Mouse (Mus musculus): ENCODE data around the gene Smim27.

The Smim27 gene

GRCm38 (mm10) chr4:40254385-40255103, 14.8 kb upstream of the Smim27 start:
- 81% methylated on average over 8 of the region's 8 CpGs for WGBS

DNA sequence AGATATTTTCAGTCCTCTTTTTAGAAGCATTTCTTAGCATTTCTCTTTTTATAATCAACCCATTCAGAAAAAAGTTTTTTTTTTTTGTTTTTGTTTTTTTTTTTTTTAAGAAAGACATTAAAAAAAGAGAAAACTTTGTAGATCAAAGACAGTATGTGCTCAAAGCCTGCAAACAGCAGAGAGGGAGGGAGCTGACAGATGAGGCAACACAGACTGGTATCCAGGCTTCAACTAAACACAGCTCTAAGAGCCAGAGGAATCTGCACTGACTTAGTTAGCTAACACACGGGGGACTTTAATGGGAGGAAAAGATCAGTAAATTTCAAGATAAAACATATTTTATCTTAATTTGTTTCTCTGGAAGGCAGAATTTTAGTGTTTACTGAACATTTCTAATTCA, 5.1 kb upstream of the Smim27 start:
- 57% methylated on average over 1 of the region's 1 CpGs for WGBS

GRCm38 (mm10) chr4:40267681-40268080, 1.7 kb upstream of the Smim27 start:
- WGBS = 37% methylated on average over 7 of the region's 7 CpGs

DNA sequence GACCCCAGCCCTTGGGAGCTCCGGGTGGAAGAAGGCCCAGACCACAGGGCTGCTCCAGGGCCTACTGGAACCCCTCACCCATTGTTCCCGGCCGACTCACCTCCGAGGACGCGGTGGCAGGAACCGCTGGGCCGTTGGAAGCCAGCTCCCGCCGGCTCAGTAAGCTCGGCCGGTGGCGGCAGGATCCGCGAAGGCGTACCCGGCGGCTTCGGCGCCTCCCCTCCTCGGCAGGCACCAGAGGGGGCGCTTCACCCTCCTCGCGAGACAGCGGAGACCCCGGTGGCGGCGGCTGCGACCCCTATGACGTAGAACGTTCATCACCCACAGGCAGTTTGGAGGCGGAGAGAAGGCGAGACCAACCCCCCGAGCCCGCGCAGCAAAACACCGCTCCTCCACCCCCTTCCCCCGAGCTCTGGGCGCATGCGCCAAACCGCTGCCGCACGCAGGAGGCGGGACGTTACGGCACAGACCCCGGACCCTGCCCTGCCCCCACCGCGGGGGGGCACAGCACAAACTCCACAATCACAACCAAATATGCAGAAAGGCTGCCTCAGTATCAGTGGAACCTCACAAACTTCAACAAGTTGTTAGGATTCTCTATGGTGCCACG, 1.1 kb upstream of the Smim27 start:
- under 1% methylated on average over 49 of the region's 50 CpGs for WGBS

DNA sequence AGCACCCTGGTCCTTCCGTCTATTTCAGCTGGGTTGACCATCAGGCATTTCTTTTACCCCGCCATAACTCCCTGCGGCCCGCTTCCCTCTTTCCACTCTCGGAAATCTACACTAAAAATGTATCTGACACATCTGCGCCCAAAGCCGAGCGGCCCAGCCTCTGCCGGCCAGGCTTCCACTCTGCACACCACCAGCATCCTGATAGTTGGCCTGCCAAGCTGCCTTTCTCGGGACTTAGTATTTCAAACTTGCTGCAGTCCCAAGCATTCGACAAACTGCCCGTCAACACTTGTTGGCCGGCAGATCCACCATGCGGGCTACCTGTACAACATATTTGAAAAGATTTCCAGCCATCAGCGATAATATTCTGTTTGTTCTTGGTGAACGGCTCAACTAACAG, 544 bp upstream of the Smim27 start:
- whole genome bisulfite sequencing = under 1% methylated on average over 16 of the region's 16 CpGs

DNA sequence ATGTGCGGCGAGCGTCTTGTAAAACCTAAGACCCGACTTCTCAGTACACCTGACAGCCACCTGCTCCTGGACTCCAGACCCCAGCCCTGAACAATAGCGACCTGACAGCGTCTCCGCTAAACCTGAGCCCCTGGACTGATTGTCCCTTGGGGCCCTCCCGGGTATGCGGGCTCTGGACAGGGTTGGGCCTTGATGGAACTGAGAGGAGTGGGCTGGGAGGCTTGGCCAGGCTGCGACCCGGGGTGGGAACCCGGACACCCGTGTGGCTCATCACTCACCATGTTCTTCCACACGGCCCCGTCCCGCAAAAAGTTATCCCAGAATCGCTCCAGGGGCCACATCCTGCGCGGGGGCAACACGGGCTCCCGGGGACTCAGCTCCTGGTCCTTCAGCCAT, 9.5 kb downstream of the Smim27 start:
- WGBS = 0% methylated on average over 21 of the region's 21 CpGs

- WGBS = under 1% methylated on average over 36 of the region's 36 CpGs
Observed at GRCm38 (mm10) chr4:40279276-40279900, 10.0 kb downstream of the Smim27 start, which contains the start of gene Ndufb6. Ndufb6 (minus strand) TSS chr4:40279421.

- 21% methylated on average over 4 of the region's 4 CpGs for WGBS
Observed at GRCm38 (mm10) chr4:40285582-40285981, 16.2 kb downstream of the Smim27 start.

- 67% methylated on average over 6 of the region's 6 CpGs for WGBS
Observed at GRCm38 (mm10) chr4:40287415-40287814, 18.0 kb downstream of the Smim27 start.

- WGBS = 91% methylated on average over 2 of the region's 2 CpGs
Observed at GRCm38 (mm10) chr4:40289046-40289445, 19.7 kb downstream of the Smim27 start.

DNA sequence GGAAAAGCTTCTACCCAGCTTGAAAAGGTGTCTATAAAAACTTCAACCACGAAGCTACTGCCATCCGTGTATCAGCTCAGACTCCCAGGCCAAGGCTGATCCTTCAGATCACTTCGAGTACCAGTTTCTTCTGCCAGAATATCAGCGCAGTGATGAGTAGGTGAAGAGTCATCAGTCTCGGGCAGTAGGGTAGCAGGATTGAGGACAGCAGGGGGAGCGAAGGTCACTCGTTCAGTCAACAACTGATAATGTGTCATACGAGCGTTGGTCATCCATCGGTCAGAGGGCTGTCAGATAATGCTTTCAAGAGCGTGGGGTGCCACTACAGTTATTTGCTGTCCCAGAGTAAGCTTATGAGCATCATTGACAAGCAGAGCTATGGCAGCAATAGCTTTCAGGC, 22.1 kb downstream of the Smim27 start:
- 95% methylated on average over 11 of the region's 11 CpGs for WGBS

GRCm38 (mm10) chr4:40299169-40299568, 29.8 kb downstream of the Smim27 start:
- WGBS = 71% methylated on average over 5 of the region's 5 CpGs

DNA sequence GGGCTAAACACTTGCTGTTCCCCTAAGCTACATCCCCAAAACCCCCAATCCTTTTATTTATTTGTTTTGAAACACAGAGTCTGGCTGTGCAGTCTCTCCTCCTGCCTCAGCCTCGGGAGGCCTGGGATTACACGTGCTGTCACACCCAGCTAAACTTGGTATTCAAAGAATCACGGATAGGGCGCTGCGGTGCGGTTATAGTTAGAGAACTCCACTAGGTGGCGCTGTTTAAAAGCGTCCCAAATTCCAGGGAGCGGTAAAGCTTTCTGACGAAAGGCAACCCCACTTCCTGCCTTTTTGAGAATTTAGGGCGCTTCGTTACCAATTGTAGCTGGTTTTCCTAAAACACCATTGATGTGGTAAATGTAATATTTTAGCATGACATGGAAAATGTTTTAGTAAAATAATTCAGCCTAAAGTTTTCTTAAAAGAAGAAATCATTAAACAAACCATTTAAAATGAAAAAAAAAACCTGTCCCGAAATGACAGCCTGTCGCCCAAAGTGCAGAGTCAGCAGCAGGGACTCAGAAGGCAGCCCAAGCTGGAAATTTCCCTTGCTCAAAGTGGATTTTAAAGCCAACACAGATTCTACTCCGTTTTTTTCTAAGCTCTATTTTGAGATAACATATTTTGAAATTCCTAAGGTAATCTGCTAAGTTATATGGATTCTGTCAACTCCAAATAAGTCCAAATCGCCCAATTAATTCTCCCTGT, 31.9 kb downstream of the Smim27 start:
- 4% methylated on average over 16 of the region's 16 CpGs for WGBS

DNA sequence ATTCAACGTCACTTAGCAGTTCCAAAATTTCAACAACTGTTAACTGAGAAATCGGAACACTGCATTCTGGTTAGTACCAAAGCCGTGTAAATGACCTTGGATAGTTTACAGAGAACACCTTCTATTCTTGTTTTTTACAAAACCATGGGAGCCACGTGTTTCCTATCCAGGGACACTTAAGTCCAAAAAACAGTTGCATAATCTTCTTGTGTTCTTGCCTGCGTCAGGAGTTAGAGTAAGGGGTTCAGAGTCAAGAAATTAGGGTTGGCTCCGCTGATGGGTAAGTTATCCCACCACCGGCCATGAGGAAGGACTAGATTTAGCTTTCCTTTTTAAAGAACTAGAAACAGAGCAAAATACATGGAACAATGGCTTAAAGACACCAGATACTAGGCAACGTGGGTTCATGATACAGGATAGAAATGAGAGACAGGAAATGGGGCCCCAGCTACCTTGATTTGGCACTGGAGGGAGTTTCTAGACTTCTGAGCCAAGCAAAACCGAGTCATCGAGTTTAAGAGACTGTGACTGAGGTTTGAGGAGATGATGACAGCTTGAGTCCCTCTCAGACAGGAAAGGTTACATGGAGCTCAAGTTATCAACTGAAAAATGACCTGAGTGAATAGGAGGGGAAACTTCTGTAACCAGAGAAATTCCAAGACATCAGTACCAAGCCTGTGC, 33.2 kb downstream of the Smim27 start:
- WGBS = 79% methylated on average over 10 of the region's 10 CpGs

GRCm38 (mm10) chr4:40310796-40311383, 41.5 kb downstream of the Smim27 start:
- WGBS = 68% methylated on average over 11 of the region's 11 CpGs

DNA sequence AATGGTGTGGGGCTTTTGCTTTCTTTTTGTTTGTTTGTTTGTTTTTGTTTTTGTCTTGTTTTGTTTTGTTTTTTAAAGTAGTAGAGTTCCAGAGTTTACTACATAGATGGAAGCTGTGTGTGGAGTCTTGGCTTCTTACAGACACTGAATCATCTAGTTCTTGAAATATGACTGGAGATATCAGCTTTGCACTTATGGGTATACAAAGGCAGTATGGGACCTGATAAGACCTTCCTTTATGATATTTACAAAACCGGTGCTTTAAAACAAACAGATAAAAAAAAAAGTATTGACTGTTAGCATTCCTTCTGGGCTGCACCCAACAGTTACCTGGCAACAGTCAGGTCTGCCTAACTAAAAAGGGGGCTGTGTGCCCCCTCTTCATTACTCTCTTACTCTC, 42.8 kb downstream of the Smim27 start:
- WGBS = 77% methylated on average over 1 of the region's 1 CpGs

- 80% methylated on average over 6 of the region's 6 CpGs for WGBS
Observed at GRCm38 (mm10) chr4:40313026-40313425, 43.6 kb downstream of the Smim27 start.

DNA sequence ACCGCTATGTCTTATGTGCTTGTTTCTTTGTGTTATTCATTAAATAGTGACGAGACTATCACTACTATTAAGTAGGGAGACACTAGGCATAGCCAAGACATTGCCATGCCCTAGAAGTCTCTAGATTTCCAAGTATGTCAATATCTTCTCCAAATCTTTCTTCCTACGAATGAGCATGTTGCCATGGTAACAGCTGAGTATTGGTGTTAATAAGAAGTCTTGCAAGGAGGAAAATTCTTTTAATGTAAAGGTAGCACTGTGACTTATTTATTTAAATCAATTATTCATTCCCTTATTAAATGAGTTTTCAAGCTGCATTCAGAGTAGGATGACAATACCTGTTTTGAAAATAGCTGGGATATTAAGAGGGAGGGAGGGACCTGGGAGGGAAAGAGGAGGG, 48.0 kb downstream of the Smim27 start:
- 64% methylated on average over 3 of the region's 3 CpGs for WGBS

Data from cerebral cortex, adult 2 months (tissue).